Comparison of ENCODE assay signal across 22 mouse cellular contexts in the genomic region with DNA sequence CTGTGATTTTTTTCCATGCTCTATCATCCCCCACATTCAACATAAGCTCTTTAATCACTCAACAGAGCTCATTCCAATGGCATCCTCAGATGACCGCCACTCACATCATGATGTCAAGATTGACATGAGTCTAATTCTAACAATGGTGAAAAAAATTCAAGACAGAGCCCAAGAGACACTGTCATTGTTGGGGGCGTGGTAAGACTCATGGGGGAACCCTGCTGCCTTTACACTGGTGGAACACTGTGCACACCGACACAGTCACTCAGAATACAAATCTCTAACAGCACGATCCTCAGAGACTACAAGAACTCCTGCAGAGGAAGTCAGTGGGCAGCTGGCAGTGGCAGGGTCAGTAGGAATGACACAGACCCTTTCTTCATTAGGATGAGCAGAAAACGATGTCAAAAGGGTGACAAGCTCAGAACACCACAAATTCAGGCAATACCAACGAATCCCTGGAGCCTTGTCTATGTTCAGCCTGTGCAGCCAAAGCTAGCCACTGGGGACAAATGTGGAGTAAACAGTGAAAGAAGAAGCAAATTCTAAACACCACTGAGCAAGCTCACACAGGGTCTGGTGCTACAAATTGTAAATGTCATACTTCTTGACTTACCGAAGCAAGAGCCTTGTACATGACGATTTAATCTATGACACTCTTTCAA.
A peak's percentile ranks its signal among the peaks of the same experiment; 100 is the strongest.
DNase-seq lines count a peak whose midpoint lies in the region; ATAC-seq and TF ChIP-seq lines count a peak whose summit lies in the region.
"Had no signal": no experiment of that assay in that cellular context is flagged by ENCODE, and none has a peak within 500 bp of the region (broad histone marks: within the 10 kb centered on the region; RNA-seq: fewer than 3 reads in every experiment).

No protein-coding gene starts in this region.

- H3K4me2 ChIP-seq in stomach, embryonic 14.5 days (replicated peaks; ENCODE audit: low read depth, low read length): no peak overlapping the region
- no peak overlapping the region for H3K4me2 ChIP-seq in stomach, postnatal 0 days (replicated peaks; ENCODE audit: low read depth)
- H3K4me2 ChIP-seq: hindbrain, embryonic 12.5 days; limb, embryonic 12.5 days; liver, embryonic 11.5 days had no signal

- 83% methylated on average over 8 of the region's 8 CpGs for WGBS in stomach, embryonic 14.5 days
- WGBS in stomach, postnatal 0 days: 75% methylated on average over 8 of the region's 8 CpGs

- TF ChIP-seq CTCF in layer of hippocampus, adult 2 months (conservative IDR thresholded peaks at IDR 0.05): 0 out of 2 replicates have a peak, but pooled peaks have one; percentile 17
- TF ChIP-seq CTCF in stomach, postnatal 0 days (IDR thresholded peaks at IDR 0.05; ENCODE audit: low read depth): no peak

- H3K27me3 ChIP-seq in stomach, embryonic 14.5 days (ENCODE audit: control insufficient read depth, insufficient read depth, low read length): no peaks in the 10 kb centered on the region
- no peaks in the 10 kb centered on the region for H3K27me3 ChIP-seq in stomach, postnatal 0 days (ENCODE audit: control insufficient read depth, insufficient read depth, low read length)
- H3K27me3 ChIP-seq: hindbrain, embryonic 12.5 days; limb, embryonic 12.5 days had no signal

- H3K4me3 ChIP-seq in layer of hippocampus, adult 2 months: no peak overlapping the region
- H3K4me3 ChIP-seq in stomach, embryonic 14.5 days (ENCODE audit: low read depth, low read length): no peak overlapping the region
- H3K4me3 ChIP-seq in stomach, postnatal 0 days (ENCODE audit: low read depth, low read length): no peak overlapping the region
- H3K4me3 ChIP-seq: forebrain, embryonic 10.5 days; hindbrain, embryonic 12.5 days; limb, embryonic 12.5 days had no signal

- no peaks in the 10 kb centered on the region for H3K36me3 ChIP-seq in stomach, embryonic 14.5 days (ENCODE audit: control insufficient read depth, insufficient read depth, low read length)
- no peaks in the 10 kb centered on the region for H3K36me3 ChIP-seq in stomach, postnatal 0 days (ENCODE audit: control insufficient read depth, insufficient read depth, low read length)
- H3K36me3 ChIP-seq: forebrain, embryonic 10.5 days; hindbrain, embryonic 12.5 days; limb, embryonic 12.5 days had no signal

- no peak overlapping the region for H3K27ac ChIP-seq in layer of hippocampus, adult 2 months
- peak overlapping the region; percentile 28; the same call in 1 of the 2 replicates for H3K27ac ChIP-seq in stomach, embryonic 14.5 days (ENCODE audit: low read length)
- no peak overlapping the region for H3K27ac ChIP-seq in stomach, postnatal 0 days (replicated peaks)
- H3K27ac ChIP-seq: forebrain, embryonic 10.5 days; hindbrain, embryonic 12.5 days; limb, embryonic 12.5 days; macrophage had no signal

- H3K9me3 ChIP-seq in stomach, embryonic 14.5 days (ENCODE audit: control insufficient read depth, low read depth, low read length): no peaks in the 10 kb centered on the region
- H3K9me3 ChIP-seq in stomach, postnatal 0 days (ENCODE audit: control insufficient read depth, low read length): no peaks in the 10 kb centered on the region
- H3K9me3 ChIP-seq: forebrain, embryonic 10.5 days; hindbrain, embryonic 12.5 days; limb, embryonic 12.5 days had no signal

- TF ChIP-seq EP300 in stomach, postnatal 0 days (optimal IDR thresholded peaks at IDR 0.05): no peak

- no peaks in the 10 kb centered on the region for H3K4me1 ChIP-seq in stomach, embryonic 14.5 days (ENCODE audit: control insufficient read depth, insufficient read depth, low read length)
- no peaks in the 10 kb centered on the region for H3K4me1 ChIP-seq in stomach, postnatal 0 days (replicated peaks; ENCODE audit: control insufficient read depth, insufficient read depth)

- DNase-seq in adrenal gland, postnatal 10 days: peak; percentile 31
- no peak for DNase-seq in adrenal gland, postnatal 25 days
- peak; percentile 46 to 63 for DNase-seq in heart, adult 18-20 months
- no peak for DNase-seq in heart, postnatal 14 days
- no peak for DNase-seq in layer of hippocampus, adult 2 months (ENCODE audit: low spot score in 2 of 2)
- no peak for DNase-seq in layer of hippocampus, adult 18-20 months (ENCODE audit: low spot score in 2 of 2)
- DNase-seq in stomach, postnatal 0 days (ENCODE audit: low spot score): no peak
- DNase-seq: cerebellum, adult 18-20 months; cerebellum, postnatal 14 days; kidney, adult 8-10 months; kidney, postnatal 14 days; layer of hippocampus, postnatal 36 days; liver, postnatal 0 days; thymus, postnatal 14 days had no signal

- ATAC-seq in stomach, embryonic 14.5 days (ENCODE audit: insufficient number of reproducible peaks, insufficient read depth, low FRiP score, low read depth): no peak
- no peak for ATAC-seq in stomach, postnatal 0 days (ENCODE audit: low FRiP score, low TSS enrichment)
- ATAC-seq: activated CD4-positive, CD25-positive, alpha-beta regulatory T cell, adult 4 months; forebrain, embryonic 16.5 days; liver, postnatal 0 days had no signal

- intact Hi-C loops in heart, postnatal 14 days (cut with DNase I): loop anchor here (5.0 kb wide), 1 partner anchor 113 kb away; no protein-coding TSS in a partner anchor

- H3K9ac ChIP-seq in stomach, embryonic 14.5 days (replicated peaks; ENCODE audit: low read depth, low read length): no peak overlapping the region
- H3K9ac ChIP-seq in stomach, postnatal 0 days (ENCODE audit: low read length): no peak overlapping the region
- H3K9ac ChIP-seq: hindbrain, embryonic 12.5 days; limb, embryonic 12.5 days; liver, postnatal 0 days had no signal

Comparison
In these comparisons a context has a peak if more than half of its experiments do, and no peak if none do; other contexts are left out.
1. DNase-seq: peak in adrenal gland, postnatal 10 days (single experiment) and heart, adult 18-20 months (2 of 2); none in adrenal gland, postnatal 25 days (single experiment), heart, postnatal 14 days (0 of 2), layer of hippocampus, adult 2 months (0 of 2), layer of hippocampus, adult 18-20 months (0 of 2) and stomach, postnatal 0 days (single experiment).